Mouse (Mus musculus): ENCODE measurements at regions not wholly inside any gene's neighbourhood (a gene's known extent, or its start where the extent isn't known, plus 50 kb on each side); places are given as distances from the start of the nearest gene placed in this dataset.

GRCm38 (mm10) chr10:43759906-43760281 lies 141.7 kb downstream of the Qrsl1 start:
- TF ChIP-seq CTCF (IDR thresholded peaks at IDR 0.05; ENCODE audit: low read depth, low read length) (no peak), TAL1 (conservative IDR thresholded peaks at IDR 0.05; ENCODE audit: low read depth, low read length) (no peak)
